Mouse (Mus musculus) C2C12 (cell line): ENCODE data around the gene Cep83. TPM values are rescaled to one million over a fixed set of nuclear protein-coding genes. Genes with fewer than 3 reads are reported as not detected.
A peak's percentile ranks its signal among the peaks of the same experiment; 100 is the strongest.

ENCODE experiments used
- H3K27me3 ChIP-seq: one replicate; pipeline ENCODE4 v1.6.1; 2011; ENCODE audit not compliant: control insufficient read depth, insufficient read depth, insufficient read length
- H3K36me3 ChIP-seq: one replicate; pipeline ENCODE4 v1.6.1; 2011; ENCODE audit not compliant: control insufficient read depth, insufficient read depth
- H3K4me3 ChIP-seq: one replicate; pipeline ENCODE4 v1.5.1; 2011; ENCODE audit warnings: mild to moderate bottlenecking, control low read depth; ENCODE audit not compliant: poor library complexity, insufficient read depth, severe bottlenecking
- H3K79me2 ChIP-seq: one replicate; pipeline ENCODE4 v1.6.1; 2011; ENCODE audit not compliant: control insufficient read depth, insufficient read depth
- H3K79me3 ChIP-seq: one replicate; pipeline ENCODE4 v1.6.1; 2011; ENCODE audit warnings: low read depth, control low read depth
- H3ac ChIP-seq: one replicate; pipeline ENCODE3; 2011; ENCODE audit warnings: low read depth; ENCODE audit not compliant: control insufficient read depth, insufficient read length
- CEBPB ChIP-seq: IDR thresholded peaks from one replicate; pipeline ENCODE4 v1.6.1; 2011; ENCODE audit warnings: low read depth, mild to moderate bottlenecking, control low read depth, moderate library complexity
- CTCF ChIP-seq: IDR thresholded peaks from one replicate; pipeline ENCODE4 v1.5.1; 2011; ENCODE audit not compliant: control insufficient read depth, insufficient read depth, insufficient read length
- FOSL1 ChIP-seq: IDR thresholded peaks from one replicate; pipeline ENCODE4 v1.8.0; 2011; ENCODE audit warnings: mild to moderate bottlenecking, low read length; ENCODE audit not compliant: poor library complexity, insufficient read depth, severe bottlenecking
- MAX ChIP-seq: IDR thresholded peaks from one replicate; pipeline ENCODE4 v1.6.1; 2011; ENCODE audit warnings: mild to moderate bottlenecking, control low read depth
- MYOD1 ChIP-seq: IDR thresholded peaks from one replicate; pipeline ENCODE4 v1.6.1; 2011; ENCODE audit warnings: low read depth; ENCODE audit not compliant: control insufficient read depth, insufficient read length
- MYOG ChIP-seq: IDR thresholded peaks from one replicate; pipeline ENCODE4 v1.6.1; 2011; ENCODE audit not compliant: control insufficient read depth, insufficient read length; ENCODE audit errors: extremely low read depth
- USF1 ChIP-seq: IDR thresholded peaks from one replicate; pipeline ENCODE4 v1.6.1; 2011; ENCODE audit warnings: low read depth, mild to moderate bottlenecking, control low read depth, moderate library complexity
- polyA plus RNA-seq: library from polyadenylated mRNA; unstranded; fragments of >200 nt; fragmentation: generic; extraction: Trizol; gene quantifications from one replicate; pipeline ENCODE4 v1.2.1, GENCODE M21; 2012; ENCODE audit warnings: missing spikeins

The Cep83 gene
- polyA plus RNA-seq, 1 experiment: 5.6 TPM

- no peaks in the 10 kb centered on the region for H3K79me2 ChIP-seq
- no peaks in the 10 kb centered on the region for H3K79me3 ChIP-seq
- H3K36me3 ChIP-seq: no peaks in the 10 kb centered on the region
- TF ChIP-seq MYOD1 (no peak), CTCF (no peak), USF1 (no peak), CEBPB (no peak), MYOG (no peak), MAX (no peak), FOSL1 (no peak)
- H3ac ChIP-seq: no peak overlapping the region
- no peak overlapping the region for H3K4me3 ChIP-seq
- H3K27me3 ChIP-seq: no peaks in the 10 kb centered on the region
Observed at GRCm38 (mm10) chr10:94809946-94810472, 121.6 kb downstream of the Cep83 start.

GRCm38 (mm10) chr10:94811907-94812851, 123.7 kb downstream of the Cep83 start:
- Histone ChIP-seq H3K79me3 (no peaks in the 10 kb centered on the region), H3K79me2 (no peaks in the 10 kb centered on the region), H3K36me3 (no peaks in the 10 kb centered on the region), H3K4me3 (no peak overlapping the region), H3ac (no peak overlapping the region), H3K27me3 (no peaks in the 10 kb centered on the region)
- no peak for TF ChIP-seq USF1
- TF ChIP-seq FOSL1: no peak

DNA sequence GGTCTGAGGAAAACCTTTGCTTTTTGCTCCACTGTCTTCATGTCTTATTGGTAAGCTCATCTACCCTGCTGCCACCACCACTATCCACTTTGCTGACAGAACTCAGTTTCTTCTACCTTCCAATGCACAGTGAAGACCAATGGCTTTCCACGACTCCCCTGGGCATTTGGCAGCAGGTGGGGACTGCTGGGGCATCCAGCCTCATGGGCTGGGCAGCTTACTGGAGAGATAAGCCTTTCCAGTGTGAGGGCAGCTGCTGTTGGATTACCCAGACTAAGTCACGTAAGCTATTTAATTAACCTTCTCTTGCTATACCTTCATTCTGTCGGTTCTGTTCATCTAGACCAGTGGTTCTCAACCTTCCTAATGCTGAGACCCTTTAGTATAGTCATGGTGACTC, 129.7 kb downstream of the Cep83 start:
- Histone ChIP-seq H3K79me2 (no peaks in the 10 kb centered on the region), H3K79me3 (no peaks in the 10 kb centered on the region), H3K4me3 (no peak overlapping the region), H3K27me3 (no peaks in the 10 kb centered on the region), H3K36me3 (no peaks in the 10 kb centered on the region), H3ac (no peak overlapping the region)
- TF ChIP-seq CTCF (no peak), MYOD1 (peak; percentile 72)

GRCm38 (mm10) chr10:94818781-94819665, 130.6 kb downstream of the Cep83 start:
- no peak overlapping the region for H3K4me3 ChIP-seq
- no peaks in the 10 kb centered on the region for H3K27me3 ChIP-seq
- no peak overlapping the region for H3ac ChIP-seq
- no peaks in the 10 kb centered on the region for H3K79me2 ChIP-seq
- no peaks in the 10 kb centered on the region for H3K36me3 ChIP-seq
- H3K79me3 ChIP-seq: no peaks in the 10 kb centered on the region
- no peak for TF ChIP-seq FOSL1
- peak; percentile 48 for TF ChIP-seq USF1
- TF ChIP-seq MYOG: no peak

GRCm38 (mm10) chr10:94823971-94824760, 135.7 kb downstream of the Cep83 start:
- TF ChIP-seq USF1 (no peak), MYOD1 (no peak), MAX (no peak), MYOG (no peak), CTCF (no peak), FOSL1 (no peak), CEBPB (no peak)
- Histone ChIP-seq H3K4me3 (no peak overlapping the region), H3K36me3 (no peaks in the 10 kb centered on the region), H3ac (no peak overlapping the region), H3K79me3 (no peaks in the 10 kb centered on the region), H3K79me2 (no peaks in the 10 kb centered on the region), H3K27me3 (no peaks in the 10 kb centered on the region)
